Mouse (Mus musculus): Measurements from ENCODE around the gene Lrrc29. TPM values are rescaled to one million over a fixed set of nuclear protein-coding genes. Genes with fewer than 3 reads are reported as not detected.

Gene Lrrc29
- not detected for polyA plus RNA-seq (2014; fragmentation: Illumina TruSeq; extraction: RNeasy Lipid Tissue Mini Kit (QIAGEN cat#74804); ENCODE audit: low read depth, low replicate concordance)

DNA sequence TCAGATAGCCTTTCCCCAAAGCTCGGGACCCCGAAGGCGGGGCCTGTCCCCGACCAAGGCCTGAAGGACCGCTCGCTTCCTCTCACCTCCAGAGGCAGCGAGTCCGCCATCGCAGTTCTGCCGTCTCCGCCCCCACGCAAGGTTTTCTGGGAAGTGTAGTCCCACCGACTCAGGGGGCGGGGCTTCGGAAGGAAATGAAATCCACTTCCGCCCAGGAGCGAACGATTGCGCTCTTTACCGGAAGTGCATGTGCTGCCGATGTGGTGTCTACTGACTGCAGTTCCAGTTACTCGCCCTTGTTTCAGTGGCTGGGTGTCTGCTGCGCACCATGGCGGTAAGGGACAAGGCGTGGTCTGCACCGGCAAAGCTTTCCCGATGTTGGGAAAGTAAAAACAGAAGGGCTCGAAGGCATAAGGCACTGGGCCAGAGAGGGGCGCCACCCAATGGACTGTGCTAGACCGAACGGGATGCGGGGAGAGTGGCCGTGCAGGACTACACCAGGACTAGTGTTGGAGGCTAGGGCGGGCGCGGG lies at the start of gene Lrrc29, which contains the start of gene Tmem208:
Gene Lrrc29 (minus strand): TSS at position 138 of the 532 bp plus-strand sequence.
Gene Tmem208 (plus strand): TSS at position 214 of the 532 bp plus-strand sequence.

GRCm38 (mm10) chr8:105373032-105373431 lies 47.0 kb upstream of the Lrrc29 start, which contains the start of gene Plekhg4:
Gene Plekhg4 (plus strand): TSS chr8:105373274.

DNA sequence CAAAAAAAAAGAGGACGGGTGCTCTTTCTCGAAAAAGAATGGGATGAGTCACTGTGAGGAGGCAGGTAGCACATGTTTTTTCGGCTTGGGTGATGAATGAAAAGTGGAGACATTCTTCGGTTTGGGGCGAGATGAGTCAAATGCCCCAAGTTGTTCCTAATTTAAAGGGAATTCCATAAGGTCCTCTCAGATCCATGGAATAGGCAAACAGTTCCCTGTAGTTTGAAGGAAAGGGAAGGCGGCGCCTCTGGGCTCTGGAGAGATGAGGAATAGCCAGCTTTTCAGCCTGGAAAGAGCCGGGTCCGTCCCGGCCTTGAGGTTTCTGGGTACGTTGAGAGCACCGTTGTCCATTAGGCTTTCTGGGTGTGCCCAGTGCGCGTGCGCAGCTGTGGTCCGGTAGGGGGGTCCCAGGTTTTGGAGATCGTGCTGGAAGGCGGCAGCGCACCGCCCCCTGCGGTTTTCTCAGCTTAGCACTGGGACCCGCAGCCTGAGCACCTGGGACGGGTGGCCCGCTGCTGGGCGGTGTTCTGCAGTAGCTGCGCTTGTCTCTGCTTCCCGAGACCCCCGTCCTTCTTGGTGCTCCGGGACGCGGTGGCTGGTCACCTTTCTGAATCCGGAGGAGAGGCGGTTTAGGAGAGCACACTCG lies 22.5 kb upstream of the Lrrc29 start, which contains the start of gene Slc9a5:
Gene Slc9a5 (plus strand): TSS at position 394 of the 646 bp plus-strand sequence.

GRCm38 (mm10) chr8:105347428-105348221 lies 21.5 kb upstream of the Lrrc29 start, which contains the start of gene Fhod1:
Gene Fhod1 (minus strand): TSS chr8:105347953.

GRCm38 (mm10) chr8:105305211-105306145 lies 20.6 kb downstream of the Lrrc29 start, which contains the start of gene Elmo3:
Gene Elmo3 (plus strand): TSS chr8:105305601.

GRCm38 (mm10) chr8:105297511-105298192 lies 28.4 kb downstream of the Lrrc29 start, which contains the start of gene E2f4:
Gene E2f4 (plus strand): TSS chr8:105297663.

GRCm38 (mm10) chr8:105295895-105296573 lies 30.0 kb downstream of the Lrrc29 start, which contains the start of gene Exoc3l:
Gene Exoc3l (minus strand): TSS chr8:105296101.

DNA sequence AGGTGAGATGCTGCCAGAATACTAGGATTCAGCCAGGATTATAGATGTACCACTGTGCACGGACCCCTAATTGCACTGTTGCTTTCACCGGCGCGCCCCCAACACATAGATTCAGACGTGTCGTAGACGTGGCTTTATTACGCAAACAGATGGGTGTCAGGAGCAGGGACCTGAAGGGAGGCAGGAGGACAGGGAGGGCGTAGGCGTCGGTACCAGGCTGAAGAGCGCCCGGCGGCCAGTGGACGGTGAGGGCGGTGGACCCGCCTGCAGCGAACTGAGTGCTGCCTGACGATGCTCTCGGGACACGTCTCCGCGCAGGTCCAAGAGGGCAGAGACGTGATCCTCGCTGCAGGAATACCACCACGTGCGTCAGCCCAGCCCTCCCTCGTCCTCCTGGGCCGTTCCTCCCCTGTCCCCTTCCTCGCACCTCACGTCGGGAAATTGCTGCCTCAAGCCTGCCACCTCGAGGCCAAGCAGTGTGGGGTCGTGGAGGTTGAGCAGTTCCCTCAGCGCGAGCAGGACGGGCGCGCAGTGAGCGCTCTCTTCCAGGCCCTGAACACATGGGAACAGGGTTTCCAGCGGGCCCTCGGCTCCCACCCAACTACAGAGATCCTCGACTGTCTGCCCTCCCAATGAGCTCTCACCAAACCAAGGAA lies 36.1 kb downstream of the Lrrc29 start, which contains the start of gene 4931428F04Rik:
Gene 4931428F04Rik (minus strand): TSS at position 60 of the 656 bp plus-strand sequence.

GRCm38 (mm10) chr8:105275840-105276239 lies 50.2 kb downstream of the Lrrc29 start, which contains the start of gene Nol3:
Gene Nol3 (plus strand): TSS chr8:105276140.

GRCm38 (mm10) chr8:105269461-105269947 lies 56.6 kb downstream of the Lrrc29 start, which contains the start of gene Hsf4:
Gene Hsf4 (plus strand): TSS chr8:105269801.

GRCm38 (mm10) chr8:105264024-105264982 lies 61.8 kb downstream of the Lrrc29 start, which contains the start of the genes Tradd and Fbxl8:
Gene Tradd (minus strand): TSS chr8:105264609.
Gene Fbxl8 (plus strand): TSS chr8:105264648.

Other genes with a start within 250 kb of the Lrrc29 start
- gene Ces3b, start 242.5 kb downstream of the Lrrc29 start, polyA plus RNA-seq (2014; fragmentation: Illumina TruSeq; extraction: RNeasy Lipid Tissue Mini Kit (QIAGEN cat#74804); ENCODE audit: low read depth, low replicate concordance): not detected
- not detected for gene Ces4a, start 194.5 kb downstream of the Lrrc29 start, polyA plus RNA-seq (2014; fragmentation: Illumina TruSeq; extraction: RNeasy Lipid Tissue Mini Kit (QIAGEN cat#74804); ENCODE audit: low read depth, low replicate concordance)
- gene Cbfb, start 155.6 kb downstream of the Lrrc29 start, polyA plus RNA-seq (2014; fragmentation: Illumina TruSeq; extraction: RNeasy Lipid Tissue Mini Kit (QIAGEN cat#74804); ENCODE audit: low read depth, low replicate concordance): 305 TPM
- 70.0 TPM for gene D230025D16Rik, start 101.1 kb downstream of the Lrrc29 start, polyA plus RNA-seq (2014; fragmentation: Illumina TruSeq; extraction: RNeasy Lipid Tissue Mini Kit (QIAGEN cat#74804); ENCODE audit: low read depth, low replicate concordance)
- 1.6 TPM for gene B3gnt9, start 71.1 kb downstream of the Lrrc29 start, polyA plus RNA-seq (2014; fragmentation: Illumina TruSeq; extraction: RNeasy Lipid Tissue Mini Kit (QIAGEN cat#74804); ENCODE audit: low read depth, low replicate concordance)
- 1.2 TPM for gene Tradd, start 61.7 kb downstream of the Lrrc29 start, polyA plus RNA-seq (2014; fragmentation: Illumina TruSeq; extraction: RNeasy Lipid Tissue Mini Kit (QIAGEN cat#74804); ENCODE audit: low read depth, low replicate concordance)
- gene Fbxl8, start 61.6 kb downstream of the Lrrc29 start, polyA plus RNA-seq (2014; fragmentation: Illumina TruSeq; extraction: RNeasy Lipid Tissue Mini Kit (QIAGEN cat#74804); ENCODE audit: low read depth, low replicate concordance): not detected
- gene Hsf4, start 56.5 kb downstream of the Lrrc29 start, polyA plus RNA-seq (2014; fragmentation: Illumina TruSeq; extraction: RNeasy Lipid Tissue Mini Kit (QIAGEN cat#74804); ENCODE audit: low read depth, low replicate concordance): not detected
- gene Nol3, start 50.1 kb downstream of the Lrrc29 start, polyA plus RNA-seq (2014; fragmentation: Illumina TruSeq; extraction: RNeasy Lipid Tissue Mini Kit (QIAGEN cat#74804); ENCODE audit: low read depth, low replicate concordance): 1.4 TPM
- gene 4931428F04Rik, start 36.4 kb downstream of the Lrrc29 start, polyA plus RNA-seq (2014; fragmentation: Illumina TruSeq; extraction: RNeasy Lipid Tissue Mini Kit (QIAGEN cat#74804); ENCODE audit: low read depth, low replicate concordance): 0.70 TPM
- not detected for gene Exoc3l, start 30.2 kb downstream of the Lrrc29 start, polyA plus RNA-seq (2014; fragmentation: Illumina TruSeq; extraction: RNeasy Lipid Tissue Mini Kit (QIAGEN cat#74804); ENCODE audit: low read depth, low replicate concordance)
- 5.1 TPM for gene E2f4, start 28.6 kb downstream of the Lrrc29 start, polyA plus RNA-seq (2014; fragmentation: Illumina TruSeq; extraction: RNeasy Lipid Tissue Mini Kit (QIAGEN cat#74804); ENCODE audit: low read depth, low replicate concordance)
- gene Elmo3, start 20.7 kb downstream of the Lrrc29 start, polyA plus RNA-seq (2014; fragmentation: Illumina TruSeq; extraction: RNeasy Lipid Tissue Mini Kit (QIAGEN cat#74804); ENCODE audit: low read depth, low replicate concordance): 1.0 TPM
- 5.9 TPM for gene Tmem208, start 76 bp upstream of the Lrrc29 start, polyA plus RNA-seq (2014; fragmentation: Illumina TruSeq; extraction: RNeasy Lipid Tissue Mini Kit (QIAGEN cat#74804); ENCODE audit: low read depth, low replicate concordance)
- 0.64 TPM for gene Fhod1, start 21.7 kb upstream of the Lrrc29 start, polyA plus RNA-seq (2014; fragmentation: Illumina TruSeq; extraction: RNeasy Lipid Tissue Mini Kit (QIAGEN cat#74804); ENCODE audit: low read depth, low replicate concordance)
- gene Slc9a5, start 22.6 kb upstream of the Lrrc29 start, polyA plus RNA-seq (2014; fragmentation: Illumina TruSeq; extraction: RNeasy Lipid Tissue Mini Kit (QIAGEN cat#74804); ENCODE audit: low read depth, low replicate concordance): not detected
- gene Plekhg4, start 47.0 kb upstream of the Lrrc29 start, polyA plus RNA-seq (2014; fragmentation: Illumina TruSeq; extraction: RNeasy Lipid Tissue Mini Kit (QIAGEN cat#74804); ENCODE audit: low read depth, low replicate concordance): not detected
- gene Kctd19, start 87.2 kb upstream of the Lrrc29 start, polyA plus RNA-seq (2014; fragmentation: Illumina TruSeq; extraction: RNeasy Lipid Tissue Mini Kit (QIAGEN cat#74804); ENCODE audit: low read depth, low replicate concordance): not detected
- gene Lrrc36, start 87.3 kb upstream of the Lrrc29 start, polyA plus RNA-seq (2014; fragmentation: Illumina TruSeq; extraction: RNeasy Lipid Tissue Mini Kit (QIAGEN cat#74804); ENCODE audit: low read depth, low replicate concordance): 1.2 TPM
- gene Tppp3, start 145.2 kb upstream of the Lrrc29 start, polyA plus RNA-seq (2014; fragmentation: Illumina TruSeq; extraction: RNeasy Lipid Tissue Mini Kit (QIAGEN cat#74804); ENCODE audit: low read depth, low replicate concordance): not detected
- gene Zdhhc1, start 170.6 kb upstream of the Lrrc29 start, polyA plus RNA-seq (2014; fragmentation: Illumina TruSeq; extraction: RNeasy Lipid Tissue Mini Kit (QIAGEN cat#74804); ENCODE audit: low read depth, low replicate concordance): 1.7 TPM
- not detected for gene Hsd11b2, start 192.5 kb upstream of the Lrrc29 start, polyA plus RNA-seq (2014; fragmentation: Illumina TruSeq; extraction: RNeasy Lipid Tissue Mini Kit (QIAGEN cat#74804); ENCODE audit: low read depth, low replicate concordance)
- 22.7 TPM for gene Atp6v0d1, start 239.8 kb upstream of the Lrrc29 start, polyA plus RNA-seq (2014; fragmentation: Illumina TruSeq; extraction: RNeasy Lipid Tissue Mini Kit (QIAGEN cat#74804); ENCODE audit: low read depth, low replicate concordance)

All from adrenal gland, adult 10 weeks (tissue).